Mouse (Mus musculus) heart, embryonic 13.5 days (tissue): ENCODE results near the gene Thsd4. TPM values are rescaled to one million over a fixed set of nuclear protein-coding genes. Genes with fewer than 3 reads are reported as not detected.

Experiments
- ATAC-seq: fragments of 200-750 bp; cut with Nextera tagmentation; 2 replicates; pipeline ENCODE4 v1.8.0; 2017; ENCODE audit warnings: moderate TSS enrichment; ENCODE audit not compliant: insufficient number of reproducible peaks, low FRiP score, low TSS enrichment; ENCODE audit errors: extremely low read depth
- H3K27ac ChIP-seq: fragments of 300-500 bp; sonication (generic); replicated peaks from 2 replicates; pipeline ENCODE4 v1.5.1; 2015; ENCODE audit warnings: moderate library complexity, mild to moderate bottlenecking, inconsistent platforms
- H3K27me3 ChIP-seq: fragments of 300-500 bp; sonication (generic); replicated peaks from 2 replicates; pipeline ENCODE4 v1.6.1; 2015; ENCODE audit warnings: mild to moderate bottlenecking, inconsistent platforms
- H3K36me3 ChIP-seq: fragments of 300-500 bp; sonication (generic); 2 replicates; pipeline ENCODE4 v1.6.1; 2015; ENCODE audit warnings: mild to moderate bottlenecking, inconsistent platforms
- H3K4me1 ChIP-seq: fragments of 300-500 bp; sonication (generic); 2 replicates; pipeline ENCODE4 v1.6.1; 2015; ENCODE audit warnings: inconsistent platforms
- H3K4me2 ChIP-seq: fragments of 300-500 bp; sonication (generic); 2 replicates; pipeline ENCODE4 v1.6.1; 2015; ENCODE audit warnings: inconsistent platforms, mild to moderate bottlenecking, moderate library complexity
- H3K4me3 ChIP-seq: fragments of 300-500 bp; sonication (generic); 2 replicates; pipeline ENCODE4 v1.5.1; 2015; ENCODE audit warnings: moderate library complexity, mild to moderate bottlenecking, inconsistent platforms
- H3K9ac ChIP-seq: fragments of 300-500 bp; sonication (generic); 2 replicates; pipeline ENCODE4 v1.6.1; 2015; ENCODE audit warnings: inconsistent platforms, mild to moderate bottlenecking, moderate library complexity
- H3K9me3 ChIP-seq: fragments of 300-500 bp; sonication (generic); 2 replicates; pipeline ENCODE4 v1.6.1; 2016; ENCODE audit warnings: inconsistent platforms
- WGBS: fragments of 180-500 bp; shearing (Covaris S2); methylation state at CpG from one replicate; pipeline ENCODE4 v1.1.7; 2015; ENCODE audit warnings: mixed read lengths; 5-methylcytosine and 5-hydroxymethylcytosine counted together
- polyA plus RNA-seq: library from polyadenylated mRNA; unstranded; fragments of >200 nt; fragmentation: Nextera tagmentation; extraction: Ambion mirVana; gene quantifications from 2 replicates; pipeline ENCODE4 v1.2.1, GENCODE M21; 2015

Gene Thsd4
- polyA plus RNA-seq, 1 experiment from 2014 or later, result 10.0 TPM

GRCm38 (mm10) chr9:60129235-60129991 is 392.4 kb downstream of the Thsd4 start:
- Histone ChIP-seq H3K4me3 (no peak overlapping the region), H3K9ac (no peak overlapping the region), H3K27me3 (no peaks in the 10 kb centered on the region), H3K4me1 (peaks cover 4% of the 10 kb centered on the region), H3K36me3 (no peaks in the 10 kb centered on the region), H3K4me2 (no peak overlapping the region), H3K9me3 (no peaks in the 10 kb centered on the region), H3K27ac (no peak overlapping the region)
- ATAC-seq, result no peak
- WGBS, result 77% methylated on average over 6 of the region's 6 CpGs

GRCm38 (mm10) chr9:60126961-60127360 is 394.9 kb downstream of the Thsd4 start:
- no peak overlapping the region for H3K4me2 ChIP-seq
- H3K9ac ChIP-seq, result no peak overlapping the region
- H3K27me3 ChIP-seq, result no peaks in the 10 kb centered on the region
- H3K9me3 ChIP-seq, result no peaks in the 10 kb centered on the region
- WGBS, result 54% methylated on average over 5 of the region's 5 CpGs
- H3K27ac ChIP-seq, result no peak overlapping the region
- no peak overlapping the region for H3K4me3 ChIP-seq
- no peak for ATAC-seq
- peaks cover 10% of the 10 kb centered on the region for H3K4me1 ChIP-seq
- H3K36me3 ChIP-seq, result no peaks in the 10 kb centered on the region

GRCm38 (mm10) chr9:60124102-60124501 is 397.7 kb downstream of the Thsd4 start:
- Histone ChIP-seq H3K4me3 (no peak overlapping the region), H3K4me2 (no peak overlapping the region), H3K4me1 (peaks cover 18% of the 10 kb centered on the region), H3K9ac (no peak overlapping the region), H3K27me3 (no peaks in the 10 kb centered on the region), H3K9me3 (no peaks in the 10 kb centered on the region), H3K27ac (no peak overlapping the region), H3K36me3 (no peaks in the 10 kb centered on the region)
- WGBS, result 51% methylated on average over 9 of the region's 9 CpGs
- ATAC-seq, result no peak

- Histone ChIP-seq H3K27ac (no peak overlapping the region), H3K9me3 (no peaks in the 10 kb centered on the region), H3K4me2 (no peak overlapping the region), H3K4me1 (peaks cover 18% of the 10 kb centered on the region), H3K4me3 (no peak overlapping the region), H3K9ac (no peak overlapping the region), H3K27me3 (no peaks in the 10 kb centered on the region), H3K36me3 (no peaks in the 10 kb centered on the region)
- 71% methylated on average over 1 of the region's 1 CpGs for WGBS
- ATAC-seq, result no peak
Measured at GRCm38 (mm10) chr9:60123066-60123465, 398.8 kb downstream of the Thsd4 start.

- 34% methylated on average over 7 of the region's 7 CpGs for WGBS
Measured at GRCm38 (mm10) chr9:60119846-60120245, 402.0 kb downstream of the Thsd4 start.

GRCm38 (mm10) chr9:60117831-60118230 is 404.0 kb downstream of the Thsd4 start:
- Histone ChIP-seq H3K4me1 (peaks cover 8% of the 10 kb centered on the region), H3K4me3 (no peak overlapping the region), H3K4me2 (no peak overlapping the region), H3K9ac (no peak overlapping the region), H3K36me3 (no peaks in the 10 kb centered on the region), H3K27me3 (no peaks in the 10 kb centered on the region), H3K27ac (no peak overlapping the region), H3K9me3 (no peaks in the 10 kb centered on the region)
- 67% methylated on average over 7 of the region's 7 CpGs for WGBS
- ATAC-seq, result no peak

More at GRCm38 (mm10) chr9:60119846-60120245, 402.0 kb downstream of the Thsd4 start:
- no peak for ATAC-seq
- Histone ChIP-seq H3K27ac (no peak overlapping the region), H3K9me3 (no peaks in the 10 kb centered on the region), H3K27me3 (no peaks in the 10 kb centered on the region), H3K9ac (no peak overlapping the region), H3K36me3 (no peaks in the 10 kb centered on the region), H3K4me1 (peaks cover 15% of the 10 kb centered on the region), H3K4me3 (no peak overlapping the region), H3K4me2 (no peak overlapping the region)

DNA sequence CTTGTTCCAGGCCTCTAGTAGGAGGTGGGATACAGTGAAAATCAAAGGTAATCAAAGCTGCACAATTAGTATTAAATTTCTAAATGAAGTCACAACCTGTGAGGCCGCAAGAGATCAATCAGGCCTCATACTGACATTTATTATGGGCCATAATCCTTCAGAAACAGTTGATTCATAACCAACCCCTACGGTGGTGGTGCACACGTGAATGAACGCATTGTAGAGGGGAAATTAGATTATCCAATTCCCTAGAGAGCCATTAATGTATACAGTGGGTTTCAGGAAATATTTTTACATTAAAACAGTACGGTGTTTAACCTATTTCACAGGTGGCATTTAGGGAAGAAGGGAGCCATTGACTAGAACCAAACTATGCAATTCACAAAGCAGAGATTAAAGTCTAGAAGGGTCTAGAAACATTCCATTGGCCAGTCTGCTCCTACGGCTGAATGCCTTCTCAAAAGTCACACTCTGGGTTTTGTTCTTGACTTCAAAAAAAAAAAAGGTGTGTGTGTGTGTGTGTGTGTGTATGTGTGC is 406.1 kb downstream of the Thsd4 start:
- H3K9me3 ChIP-seq, result no peaks in the 10 kb centered on the region
- no peaks in the 10 kb centered on the region for H3K36me3 ChIP-seq
- H3K4me3 ChIP-seq, result no peak overlapping the region
- no peak for ATAC-seq
- H3K4me2 ChIP-seq, result no peak overlapping the region
- WGBS, result 74% methylated on average over 6 of the region's 6 CpGs
- H3K9ac ChIP-seq, result no peak overlapping the region
- no peaks in the 10 kb centered on the region for H3K27me3 ChIP-seq
- H3K4me1 ChIP-seq, result peaks cover 8% of the 10 kb centered on the region
- H3K27ac ChIP-seq, result no peak overlapping the region

DNA sequence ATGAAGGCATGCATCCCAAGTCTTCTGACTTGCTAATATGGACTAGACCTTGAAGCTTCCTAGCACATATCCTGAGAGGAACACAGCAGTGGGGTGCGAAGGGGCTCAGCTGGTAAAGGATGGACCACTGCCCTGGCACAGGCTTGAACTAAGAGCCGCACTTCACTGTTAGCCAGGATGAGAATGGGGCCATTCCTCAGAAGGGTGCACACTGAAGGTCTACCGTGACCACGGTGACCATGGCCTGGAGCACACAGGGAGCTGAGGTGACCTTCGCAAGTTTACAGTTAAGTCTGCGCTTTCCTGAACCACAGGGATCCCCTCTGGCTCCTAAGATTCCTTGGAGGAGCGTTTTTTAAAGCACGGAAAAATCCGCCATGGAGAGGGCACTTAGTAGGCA is 406.5 kb downstream of the Thsd4 start:
- Histone ChIP-seq H3K36me3 (no peaks in the 10 kb centered on the region), H3K9me3 (no peaks in the 10 kb centered on the region), H3K4me2 (no peak overlapping the region), H3K9ac (no peak overlapping the region), H3K4me3 (no peak overlapping the region), H3K27ac (no peak overlapping the region), H3K4me1 (peaks cover 8% of the 10 kb centered on the region), H3K27me3 (no peaks in the 10 kb centered on the region)
- WGBS, result 90% methylated on average over 9 of the region's 9 CpGs
- ATAC-seq, result no peak

- no peak overlapping the region for H3K4me3 ChIP-seq
- H3K36me3 ChIP-seq, result no peaks in the 10 kb centered on the region
- H3K9ac ChIP-seq, result no peak overlapping the region
- no peak overlapping the region for H3K27ac ChIP-seq
- H3K27me3 ChIP-seq, result no peaks in the 10 kb centered on the region
- H3K4me1 ChIP-seq, result no peaks in the 10 kb centered on the region; the same call in 1 of the 2 replicates
- H3K9me3 ChIP-seq, result no peaks in the 10 kb centered on the region
- H3K4me2 ChIP-seq, result no peak overlapping the region
- WGBS, result 66% methylated on average over 5 of the region's 5 CpGs
- no peak for ATAC-seq
Measured at GRCm38 (mm10) chr9:60110200-60110599, 411.6 kb downstream of the Thsd4 start.

GRCm38 (mm10) chr9:60106683-60107082 is 415.2 kb downstream of the Thsd4 start:
- Histone ChIP-seq H3K27ac (no peak overlapping the region), H3K4me2 (no peak overlapping the region), H3K9ac (no peak overlapping the region), H3K36me3 (no peaks in the 10 kb centered on the region), H3K4me3 (no peak overlapping the region), H3K9me3 (no peaks in the 10 kb centered on the region), H3K4me1 (peaks cover 2% of the 10 kb centered on the region; the same call in 1 of the 2 replicates), H3K27me3 (no peaks in the 10 kb centered on the region)
- WGBS, result 81% methylated on average over 6 of the region's 6 CpGs
- no peak for ATAC-seq

GRCm38 (mm10) chr9:60106106-60106505 is 415.7 kb downstream of the Thsd4 start:
- Histone ChIP-seq H3K27me3 (no peaks in the 10 kb centered on the region), H3K4me1 (peaks cover 2% of the 10 kb centered on the region; the same call in 1 of the 2 replicates), H3K27ac (no peak overlapping the region), H3K4me3 (no peak overlapping the region), H3K4me2 (no peak overlapping the region), H3K9ac (no peak overlapping the region), H3K9me3 (no peaks in the 10 kb centered on the region), H3K36me3 (no peaks in the 10 kb centered on the region)
- 24% methylated on average over 1 of the region's 1 CpGs for WGBS
- ATAC-seq, result no peak

- Histone ChIP-seq H3K4me2 (no peak overlapping the region), H3K4me3 (no peak overlapping the region), H3K9ac (no peak overlapping the region), H3K4me1 (peaks cover 26% of the 10 kb centered on the region), H3K36me3 (no peaks in the 10 kb centered on the region), H3K27ac (no peak overlapping the region), H3K27me3 (no peaks in the 10 kb centered on the region), H3K9me3 (no peaks in the 10 kb centered on the region)
- 22% methylated on average over 1 of the region's 1 CpGs for WGBS
- no peak for ATAC-seq
Measured at GRCm38 (mm10) chr9:60094211-60094610, 427.6 kb downstream of the Thsd4 start.
